Mouse (Mus musculus): ENCODE data around the gene Wfikkn2.

GRCm38 (mm10) chr11:94242760-94243421 is 2.9 kb downstream of the Wfikkn2 start:
- TF ChIP-seq CTCF (IDR thresholded peaks at IDR 0.05; ENCODE audit: control insufficient read depth, insufficient read depth, insufficient read length) (no peak), CEBPB (IDR thresholded peaks at IDR 0.05; ENCODE audit: low read depth) (no peak), MYOD1 (IDR thresholded peaks at IDR 0.05; ENCODE audit: control insufficient read depth, insufficient read length, low read depth) (no peak), MAX (IDR thresholded peaks at IDR 0.05) (no peak), USF1 (IDR thresholded peaks at IDR 0.05; ENCODE audit: low read depth) (no peak)
